Mouse (Mus musculus): Measurements from ENCODE around the gene Hamp.

DNA sequence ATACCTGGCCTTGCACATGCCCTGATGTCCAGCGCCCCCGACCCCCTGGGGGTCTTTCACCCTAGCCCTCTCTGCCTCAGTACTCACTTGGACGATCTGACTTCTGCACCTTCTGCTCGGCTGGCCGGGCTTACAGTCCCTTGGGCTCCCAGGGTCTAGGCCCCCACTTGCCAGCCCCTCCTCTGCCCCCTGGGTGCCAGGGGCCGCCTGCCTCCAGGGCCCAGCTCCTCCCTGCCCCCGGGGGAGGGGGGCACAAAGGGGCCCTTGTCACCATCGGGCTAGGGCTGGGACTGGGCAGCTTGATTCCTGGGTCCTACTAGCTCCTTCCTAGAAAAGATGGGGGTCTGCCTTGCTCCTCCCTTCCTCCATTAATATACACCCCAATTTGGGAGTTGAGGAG is 29.1 kb downstream of the Hamp start, which contains the start of gene Mag:
- TF ChIP-seq GATA1 (IDR thresholded peaks at IDR 0.05; ENCODE audit: low read length) (no peak), TAL1 (IDR thresholded peaks at IDR 0.05; ENCODE audit: low read length) (no peak)

Data from erythroblast, embryonic 14.5 days (primary cell).